Mouse (Mus musculus) lung, adult 2 months (tissue): ENCODE measurements around the gene Slc12a1.

Experiments
- CTCF ChIP-seq: fragments of 200-500 bp; IDR thresholded peaks from 2 replicates; pipeline ENCODE4 v1.5.1; 2011; ENCODE audit warnings: mild to moderate bottlenecking, low read length, control low read depth; ENCODE audit not compliant: insufficient read depth
- POLR2A ChIP-seq: fragments of 200-500 bp; IDR thresholded peaks from 2 replicates; pipeline ENCODE4 v1.6.1; 2011; ENCODE audit warnings: low read depth, mild to moderate bottlenecking, control low read depth, low read length, borderline replicate concordance; ENCODE audit errors: extremely low read depth

DNA sequence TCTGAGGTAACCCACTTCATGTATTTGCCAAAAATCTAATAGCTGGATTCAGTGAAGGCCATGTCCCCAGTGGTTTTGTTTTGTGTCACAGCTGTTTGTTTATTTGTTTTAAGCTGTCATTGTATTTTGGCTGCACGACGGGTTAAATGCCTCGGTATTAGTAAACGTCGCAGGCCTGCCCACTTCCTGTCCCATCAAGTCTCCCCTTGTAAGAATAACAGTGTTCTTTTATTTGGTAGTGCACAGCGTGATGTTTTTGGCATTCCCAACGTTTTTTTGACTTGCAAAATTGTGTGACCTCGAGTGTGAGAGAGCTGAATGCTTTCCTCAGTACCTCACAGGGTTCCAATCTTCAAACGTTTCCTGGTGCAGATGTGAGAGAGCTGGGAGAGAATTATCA is 111.4 kb downstream of the Slc12a1 start:
- TF ChIP-seq CTCF (no peak), POLR2A (no peak)
